Mouse (Mus musculus) heart, postnatal 4 days (tissue): Measurements from ENCODE around the gene Btbd35f10. TPM values are rescaled to one million over a fixed set of nuclear protein-coding genes. Genes with fewer than 3 reads are reported as not detected.
"Not testable (repeated sequence)": the region's sequence is repeated elsewhere in the genome, so short reads cannot be mapped to it uniquely, and the experiment has no call there.

Experiments
- DNase-seq: peaks from one replicate; pipeline ENCODE4 v3.0.0; 2021
- total RNA-seq, 2 experiments: library from RNA; stranded (reverse); gene quantifications; 2 replicates each; pipeline ENCODE4 v1.2.3; 2021

Gene Btbd35f10
- not detected for total RNA-seq

DNA sequence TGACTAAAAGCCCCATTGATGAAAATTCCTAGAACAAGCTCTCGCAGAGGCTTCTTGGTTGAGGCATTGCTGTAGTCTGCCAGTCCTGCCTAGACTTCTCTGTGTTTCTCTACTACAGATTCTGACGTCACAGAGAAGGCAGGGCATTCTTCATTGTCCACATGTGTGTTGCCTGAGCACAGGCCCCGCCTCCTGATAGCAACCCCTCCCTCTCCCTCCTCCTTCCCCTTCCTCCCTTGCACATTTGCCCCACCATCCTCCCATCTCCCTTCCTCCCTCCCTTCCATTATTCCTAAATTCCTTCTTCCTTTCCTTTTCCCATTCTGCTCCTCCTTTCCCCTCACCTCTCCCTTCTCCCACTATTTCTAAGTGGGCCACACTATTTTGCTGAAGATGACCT is at the start of gene Btbd35f10:
Gene Btbd35f10 (minus strand): TSS at position 101 of the 400 bp plus-strand sequence.
- not testable (repeated sequence) for DNase-seq

Other genes with a start within 250 kb of the Btbd35f10 start
- not detected for gene Btbd35f18, start 52.7 kb downstream of the Btbd35f10 start, total RNA-seq
- gene Btbd35f16, start 204.1 kb upstream of the Btbd35f10 start, total RNA-seq = not detected